Mouse (Mus musculus) cerebellum, adult 11-12 months (tissue): ENCODE data around the gene Atp5s.

ENCODE experiments used
- DNase-seq: peaks from one replicate; pipeline ENCODE4 v3.0.0; 2022

Atp5s gene

DNA sequence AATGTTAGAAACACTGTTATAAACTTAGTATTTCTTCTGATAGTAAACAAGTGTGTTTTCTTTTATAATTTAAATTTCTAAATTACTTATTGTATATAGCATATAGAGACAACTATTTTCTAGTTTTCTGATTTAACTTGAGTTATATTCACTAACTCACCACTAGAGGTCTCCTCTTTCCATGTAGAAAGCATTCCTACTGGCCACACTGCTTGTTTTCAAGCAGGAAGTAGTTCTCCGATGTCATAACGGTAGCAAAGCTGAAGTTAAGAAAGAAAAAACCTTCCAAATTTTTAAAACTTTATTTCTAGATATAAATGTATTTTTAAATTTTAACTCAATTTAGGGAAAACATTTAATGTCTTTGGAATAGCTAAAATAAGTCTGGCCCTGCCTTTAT is 8.8 kb downstream of the Atp5s start:
- no peak for DNase-seq

DNA sequence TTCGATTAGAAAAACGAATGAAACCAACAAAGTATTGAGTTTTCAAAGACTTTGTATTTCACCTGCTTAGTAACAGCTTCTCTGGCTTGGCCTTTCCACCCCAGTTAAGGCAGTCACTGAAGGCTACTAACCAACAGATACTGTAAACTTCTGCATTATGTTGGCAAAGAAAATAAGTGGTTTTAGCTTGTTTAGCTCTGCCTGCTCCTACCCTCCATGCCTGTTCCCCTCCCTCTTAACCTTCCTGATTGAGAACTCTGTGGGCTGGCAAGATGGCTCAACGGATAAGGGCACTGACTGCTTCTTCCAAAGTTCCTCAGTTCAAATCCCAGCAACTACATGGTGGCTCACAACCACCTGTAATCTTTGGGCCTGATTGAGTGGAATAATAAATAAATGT is 9.2 kb downstream of the Atp5s start:
- DNase-seq, result no peak

DNA sequence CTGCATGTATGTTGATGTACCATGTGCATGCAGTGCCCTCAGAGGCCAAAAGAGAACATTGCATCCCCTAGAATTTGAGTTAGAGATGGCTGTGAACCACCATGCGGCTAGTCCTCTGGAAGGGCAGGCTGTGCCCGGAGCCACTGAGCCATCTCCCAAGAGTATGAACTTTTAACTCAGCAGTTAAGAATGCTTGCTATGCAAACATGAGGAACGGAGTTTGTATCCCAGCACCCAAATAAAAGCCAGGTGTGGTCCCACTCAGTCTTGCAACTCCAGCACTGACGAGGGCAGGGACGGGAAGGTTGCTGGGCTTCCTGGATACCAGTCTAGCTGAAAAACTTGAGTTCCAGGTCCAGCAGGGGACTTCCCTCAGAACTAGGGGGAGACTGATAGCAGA is 17.2 kb downstream of the Atp5s start:
- no peak for DNase-seq

DNA sequence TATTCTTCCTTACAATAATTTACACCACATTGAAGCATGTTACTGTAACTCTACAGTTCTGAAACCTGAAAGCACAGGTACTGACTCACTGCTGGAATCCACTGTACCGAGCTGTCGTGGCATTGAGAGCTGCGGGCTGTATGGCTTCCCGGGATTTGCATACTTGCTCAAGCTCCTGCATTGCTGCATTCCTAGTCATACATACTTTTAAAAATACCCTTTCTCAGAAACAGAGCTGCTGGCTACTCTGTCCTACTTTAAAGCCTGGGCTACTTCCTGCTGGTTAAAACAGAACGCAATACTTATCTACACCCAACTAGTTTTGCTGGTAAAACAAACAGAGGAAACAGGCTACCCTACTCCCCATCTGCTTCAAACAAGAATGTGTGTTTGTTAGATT is 19.4 kb downstream of the Atp5s start:
- no peak for DNase-seq

DNA sequence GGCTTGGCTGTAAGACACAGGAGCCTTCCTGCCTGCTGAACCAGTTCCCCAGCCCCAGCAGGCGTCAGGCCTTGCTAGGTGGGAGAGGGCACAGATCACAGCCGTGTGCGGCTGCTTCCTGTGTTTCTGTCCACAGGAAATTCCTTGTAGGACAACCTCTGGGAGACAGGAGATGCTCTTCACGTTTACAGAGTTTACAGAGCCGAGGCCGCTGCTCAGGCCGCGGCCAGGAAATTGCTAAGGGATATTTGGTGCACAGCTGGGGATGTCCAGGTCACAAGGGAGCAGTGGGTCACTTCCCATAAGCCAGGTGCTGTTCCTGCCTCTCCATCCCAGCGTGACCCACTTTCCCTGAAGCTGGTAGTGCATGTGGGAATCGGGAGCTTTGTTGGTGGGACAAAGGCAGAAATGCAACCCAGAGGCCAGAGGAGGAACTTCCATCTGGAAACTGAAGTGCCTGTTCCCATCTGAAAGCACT is 27.2 kb downstream of the Atp5s start:
- DNase-seq, result no peak

DNA sequence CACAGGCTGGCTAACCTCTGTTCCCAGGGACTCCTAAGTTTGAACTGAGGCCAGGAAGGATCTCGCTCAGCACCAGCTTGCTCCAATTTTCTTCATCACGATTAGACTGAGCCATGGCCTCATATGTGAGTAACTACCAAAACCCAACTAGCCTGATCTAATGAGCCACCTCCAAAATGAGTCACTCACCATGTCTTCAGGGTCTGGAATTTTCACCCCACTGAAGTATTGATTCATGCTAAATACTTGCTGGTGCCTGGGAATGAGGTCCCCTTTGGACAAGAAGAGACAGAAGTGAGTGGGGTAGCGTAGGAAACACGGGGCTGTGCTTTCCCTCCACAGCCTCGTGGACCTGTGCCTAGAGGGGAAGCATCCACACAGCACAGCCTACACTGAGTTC is 29.2 kb downstream of the Atp5s start:
- DNase-seq, result no peak

DNA sequence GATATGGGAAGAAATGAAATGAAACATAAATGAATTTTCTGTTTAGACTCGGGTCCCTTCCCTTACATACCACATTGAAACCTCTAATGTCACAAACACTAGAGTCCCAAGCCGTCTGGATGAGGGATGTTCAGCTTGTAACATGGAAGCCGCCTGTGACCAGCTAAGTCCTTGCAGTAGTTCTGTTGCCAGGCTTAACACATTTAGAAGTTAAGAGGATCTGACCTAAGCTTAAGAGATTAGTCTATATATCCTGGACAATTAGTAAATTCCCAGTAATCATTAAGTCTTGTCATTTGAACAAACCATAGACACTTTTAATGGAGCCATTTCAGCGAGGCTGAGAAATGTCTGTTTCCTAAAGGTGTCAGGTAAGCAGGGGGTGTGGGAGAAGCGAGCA is 31.3 kb downstream of the Atp5s start:
- no peak for DNase-seq

DNA sequence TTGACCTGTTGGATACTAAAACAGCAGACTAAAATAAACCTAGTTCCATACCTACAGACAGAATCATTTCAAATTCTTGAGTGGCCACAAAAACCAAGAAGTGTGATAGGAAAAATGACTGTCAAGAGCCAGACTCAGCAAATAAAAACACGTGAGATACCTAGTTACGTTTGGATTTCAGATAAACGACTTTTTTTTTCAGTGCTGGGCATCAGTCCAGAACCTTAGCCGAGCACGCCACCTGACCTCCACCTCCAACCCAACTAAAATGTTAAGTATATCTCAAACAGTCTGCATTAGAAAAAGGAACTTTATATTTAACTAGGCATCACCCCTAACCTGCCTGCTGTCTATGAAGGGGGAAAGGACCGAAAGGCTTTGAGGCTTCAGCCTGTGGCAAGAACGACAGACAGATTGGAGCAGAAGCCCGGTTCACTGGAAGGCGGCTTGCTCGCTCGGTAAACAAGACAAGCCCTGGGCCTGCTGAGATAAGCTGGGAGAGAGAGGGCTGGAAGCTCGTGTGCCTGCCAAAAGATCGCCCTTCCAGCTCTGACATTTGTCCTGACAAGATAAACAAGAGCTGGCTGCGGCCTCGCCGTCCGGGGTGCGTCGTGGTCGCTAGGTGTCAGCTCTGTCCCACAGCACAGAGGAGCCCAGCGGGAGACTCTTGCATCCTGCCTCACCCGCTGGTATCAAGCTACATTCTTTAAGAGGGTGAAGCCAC is 32.8 kb downstream of the Atp5s start:
- peak; percentile 91 for DNase-seq

DNA sequence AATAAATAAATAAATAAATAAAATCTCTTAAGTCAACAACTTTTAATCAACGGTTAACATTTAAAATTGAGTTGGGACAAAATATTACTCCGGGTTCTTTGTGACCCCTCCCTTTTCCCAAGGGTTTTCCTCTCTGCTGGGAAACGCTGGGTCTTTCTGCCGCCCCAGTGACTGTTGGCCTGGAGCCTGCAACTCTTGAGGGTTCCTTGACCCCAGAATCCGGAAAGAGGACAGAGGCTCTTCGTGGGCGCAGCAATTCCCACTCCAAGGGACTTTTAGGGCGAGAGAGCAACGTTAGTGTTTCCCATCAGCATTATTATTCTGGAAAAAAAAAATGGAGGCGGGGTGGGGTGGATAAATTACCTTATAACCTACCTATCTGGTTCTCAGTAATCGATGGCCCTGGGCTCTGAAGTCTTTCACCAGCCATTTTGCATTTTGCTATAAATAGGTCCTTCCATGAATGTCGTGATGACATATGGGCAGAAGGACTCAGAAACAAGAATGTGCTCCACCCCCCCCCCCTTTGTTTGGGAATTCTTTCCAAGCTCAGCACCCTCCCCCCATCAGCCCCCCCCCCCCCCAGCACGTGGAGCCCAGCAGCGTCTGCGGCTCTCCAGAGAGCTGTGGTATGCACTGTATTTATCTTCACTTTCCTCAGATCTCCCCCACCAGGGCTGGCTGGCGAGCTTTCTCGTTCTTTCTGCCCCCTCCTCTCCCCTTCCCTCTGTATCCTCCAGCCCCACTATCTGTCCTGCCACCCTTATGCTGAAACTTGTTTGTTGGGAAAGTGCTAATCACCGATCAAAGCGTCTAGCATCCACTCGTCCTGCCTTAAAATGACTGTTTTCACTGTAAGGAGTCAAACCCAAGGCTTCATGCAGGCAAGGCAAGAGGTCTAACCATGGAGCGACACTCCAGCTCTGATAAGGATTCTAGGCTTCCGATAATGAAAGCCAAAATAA is 33.8 kb downstream of the Atp5s start:
- DNase-seq, result peak; percentile 53

DNA sequence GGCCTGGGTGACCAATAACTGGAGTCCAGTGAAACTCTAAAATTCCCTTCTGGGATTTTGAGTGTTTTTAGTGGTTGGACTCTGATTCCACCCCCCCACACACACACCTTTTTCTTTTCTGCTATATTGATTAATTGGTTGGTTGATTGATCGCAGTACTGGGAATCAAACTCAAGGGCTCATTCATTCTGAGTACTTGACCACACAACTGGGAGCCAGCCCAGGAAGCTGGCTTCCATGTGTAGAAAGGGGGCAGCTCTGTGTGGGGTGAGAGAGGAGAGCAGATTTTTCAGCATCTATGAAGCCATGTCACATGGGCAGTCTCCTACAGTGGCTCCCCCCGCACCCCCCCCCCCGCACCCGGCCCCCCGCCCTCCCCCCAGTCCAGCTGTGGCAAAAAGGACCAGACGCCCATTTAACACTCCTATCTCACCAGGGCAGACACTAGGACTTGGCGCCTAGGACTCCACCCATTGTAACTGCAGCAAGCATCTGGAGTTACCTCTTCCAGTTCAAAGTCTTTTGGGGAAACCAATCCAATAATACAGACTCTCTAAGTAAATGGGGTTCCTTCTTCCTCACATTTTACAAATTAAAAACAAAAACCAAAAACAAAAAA is 34.6 kb downstream of the Atp5s start:
- DNase-seq, result no peak

DNA sequence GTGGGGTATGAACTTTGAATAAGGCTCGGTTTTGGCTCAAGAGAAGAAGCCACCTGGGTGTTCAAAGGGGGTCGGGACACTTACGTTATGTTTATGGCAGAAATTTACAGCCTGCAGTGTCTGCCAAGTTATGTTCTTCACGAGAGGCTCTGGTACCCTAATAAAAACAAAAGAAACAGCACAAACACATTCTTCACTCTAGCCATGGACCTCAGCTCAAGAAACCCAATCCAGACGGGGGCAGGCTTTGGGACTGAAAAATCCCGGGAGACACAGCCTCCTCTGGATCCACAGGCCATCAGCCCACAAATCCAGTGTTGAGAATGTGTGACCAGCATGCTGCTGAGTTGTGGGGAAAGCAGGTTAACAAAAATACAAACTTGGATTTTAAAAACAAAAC is 35.3 kb downstream of the Atp5s start:
- DNase-seq, result no peak

DNA sequence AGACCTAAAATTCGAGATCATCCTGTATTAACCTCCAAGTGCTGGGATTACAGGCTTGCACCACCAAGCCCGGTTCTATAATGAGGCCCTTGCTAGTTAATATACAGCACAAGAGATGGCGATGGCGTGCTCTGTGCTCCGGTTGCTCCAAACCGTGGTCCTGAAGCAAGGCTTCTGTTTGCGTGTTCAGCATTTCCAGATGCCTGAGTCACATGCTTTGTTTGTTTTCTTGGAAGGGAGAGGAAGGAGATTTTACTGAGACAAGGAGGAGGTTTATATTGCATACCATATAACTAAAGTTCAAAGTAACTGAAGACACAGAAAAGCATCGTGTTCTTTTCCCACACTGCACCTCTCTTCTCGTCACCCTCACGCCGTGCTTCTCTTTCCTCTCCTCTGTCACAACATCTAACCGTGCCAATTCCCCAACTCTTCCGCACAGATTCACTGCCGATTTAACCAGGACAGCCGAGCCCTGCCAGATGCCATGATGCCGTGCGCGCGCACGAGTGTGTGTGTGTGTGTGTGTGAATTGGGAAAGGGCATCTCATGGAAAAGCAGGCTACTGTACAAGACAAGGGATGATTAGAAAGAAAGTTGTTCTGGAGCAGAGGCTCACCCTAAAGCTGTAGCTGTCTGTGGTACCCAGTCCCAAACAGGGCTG is 36.1 kb downstream of the Atp5s start:
- no peak for DNase-seq

DNA sequence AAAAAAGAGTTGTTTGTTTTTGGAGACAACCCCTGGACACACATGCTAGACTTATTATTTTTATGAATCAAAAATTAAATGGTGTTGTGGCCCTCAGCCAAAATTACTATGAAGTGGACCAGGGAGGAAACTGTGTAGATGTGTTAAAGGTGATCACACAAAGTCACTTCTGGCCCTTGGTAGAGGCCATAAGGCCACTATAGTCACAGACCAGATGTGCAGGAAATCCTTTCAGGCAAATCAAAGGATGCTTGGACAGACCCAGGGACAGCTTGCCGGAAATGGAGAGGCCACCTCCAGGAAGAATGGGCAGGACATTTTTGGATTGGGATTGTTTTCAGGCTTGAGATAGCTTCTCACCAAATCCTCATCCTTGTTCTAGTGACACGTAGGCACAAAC is 36.9 kb downstream of the Atp5s start:
- no peak for DNase-seq

DNA sequence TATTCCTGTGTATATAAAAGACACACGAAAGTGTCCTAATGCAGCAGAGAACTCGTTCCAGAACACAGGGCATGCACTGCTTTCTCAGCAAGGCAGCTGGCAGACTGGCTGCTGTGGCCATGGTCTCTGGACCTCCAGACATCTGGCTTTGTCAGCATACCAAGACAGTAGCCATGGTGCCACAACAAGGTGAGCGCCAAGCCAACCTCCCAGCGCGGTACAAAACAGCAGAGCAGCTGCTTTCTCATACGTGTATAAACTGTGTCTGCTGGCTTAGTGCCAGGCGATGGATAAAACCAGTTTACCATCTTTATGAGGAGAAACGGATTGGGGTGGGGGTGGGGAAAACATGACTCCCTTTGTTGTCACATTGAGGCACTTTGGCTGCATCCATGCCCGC is 40.8 kb downstream of the Atp5s start:
- DNase-seq, result no peak

DNA sequence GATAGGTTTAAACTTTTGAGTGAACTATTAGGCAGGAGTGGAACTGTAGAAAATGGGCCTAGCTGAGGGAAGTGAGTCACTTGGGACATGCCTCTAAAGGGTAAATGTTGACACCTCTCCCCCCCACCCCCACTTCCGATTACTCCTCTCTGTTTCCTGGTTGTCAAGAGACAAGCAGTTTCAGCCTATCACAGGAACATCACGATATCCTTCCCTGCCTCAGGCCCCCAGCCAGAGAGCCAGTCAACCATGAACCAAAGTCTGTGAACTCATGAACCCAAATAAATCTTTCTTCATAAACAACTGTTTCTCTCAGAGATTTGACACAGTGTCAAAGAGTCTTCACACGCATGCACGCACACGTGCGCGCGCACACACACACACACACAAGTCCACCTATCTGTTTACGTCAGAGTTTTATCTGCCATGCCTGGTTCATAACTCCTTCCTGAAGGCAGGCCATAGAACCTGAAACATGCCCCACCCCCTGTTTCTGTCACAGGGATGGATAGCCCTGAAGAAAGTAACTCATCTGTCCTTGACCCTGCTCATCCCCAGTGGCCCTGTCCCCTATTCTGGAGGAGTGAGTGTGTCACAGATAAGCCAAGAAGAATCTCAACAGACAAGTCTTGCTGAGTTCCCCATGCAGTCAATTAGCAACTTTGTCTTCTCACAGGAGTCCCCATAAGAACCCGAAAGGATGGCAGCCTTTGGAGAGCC is 41.6 kb downstream of the Atp5s start:
- no peak for DNase-seq

DNA sequence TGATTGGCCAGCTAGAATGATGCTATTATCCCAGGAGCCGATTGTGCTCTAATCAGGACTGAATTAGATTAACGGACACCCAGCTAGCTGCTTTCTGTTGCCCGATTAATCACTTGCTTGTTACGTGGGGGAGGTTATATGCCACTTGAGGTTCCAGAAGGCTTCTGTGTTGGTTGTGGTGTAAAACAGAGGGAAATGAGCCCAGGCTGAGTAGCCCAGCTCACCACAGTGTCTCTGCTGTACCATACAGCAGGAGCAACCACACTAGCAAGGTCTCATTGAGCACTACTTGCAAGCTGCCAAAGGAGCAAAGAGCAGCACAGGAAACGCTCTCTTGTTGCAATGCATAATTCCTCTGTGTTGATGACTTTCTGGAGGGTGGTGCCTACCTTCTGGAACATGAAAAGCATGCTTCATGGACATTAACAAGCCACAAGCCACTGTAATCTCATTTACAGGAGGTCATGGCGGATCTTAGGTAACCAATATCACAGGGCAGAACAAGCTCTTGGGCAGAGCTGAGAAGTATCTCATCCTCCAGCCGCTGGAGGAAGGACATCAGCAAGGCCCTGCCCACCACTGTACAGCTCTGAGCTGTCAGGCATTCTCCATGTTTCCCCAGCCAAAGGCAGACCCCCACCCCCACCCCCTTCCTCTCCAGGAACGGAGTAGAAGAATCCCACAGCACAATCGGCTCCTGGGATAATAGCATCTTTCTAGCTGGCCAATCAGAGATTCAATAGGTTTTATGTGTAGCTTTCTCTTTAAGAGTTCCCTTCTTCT is 42.9 kb downstream of the Atp5s start:
- DNase-seq, result no peak

DNA sequence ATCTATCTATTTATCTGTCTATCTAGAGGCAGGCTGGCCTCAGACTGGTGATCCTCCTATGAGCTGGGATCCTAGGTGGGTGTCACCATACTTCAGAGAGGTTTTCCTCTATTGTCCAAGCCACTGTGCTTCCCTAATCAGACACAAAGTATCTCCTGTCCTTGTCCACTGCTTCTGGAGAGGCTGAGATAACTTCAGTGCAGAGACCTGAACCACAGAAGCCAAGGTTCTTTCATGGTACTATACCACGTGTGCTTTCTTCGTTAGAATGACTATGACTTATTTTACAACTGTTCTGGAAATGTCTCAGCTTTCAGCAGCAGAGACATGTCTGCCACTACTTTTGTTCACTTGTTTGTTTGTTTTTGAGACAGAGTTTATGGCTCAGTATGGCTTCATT is 44.1 kb downstream of the Atp5s start:
- no peak for DNase-seq

DNA sequence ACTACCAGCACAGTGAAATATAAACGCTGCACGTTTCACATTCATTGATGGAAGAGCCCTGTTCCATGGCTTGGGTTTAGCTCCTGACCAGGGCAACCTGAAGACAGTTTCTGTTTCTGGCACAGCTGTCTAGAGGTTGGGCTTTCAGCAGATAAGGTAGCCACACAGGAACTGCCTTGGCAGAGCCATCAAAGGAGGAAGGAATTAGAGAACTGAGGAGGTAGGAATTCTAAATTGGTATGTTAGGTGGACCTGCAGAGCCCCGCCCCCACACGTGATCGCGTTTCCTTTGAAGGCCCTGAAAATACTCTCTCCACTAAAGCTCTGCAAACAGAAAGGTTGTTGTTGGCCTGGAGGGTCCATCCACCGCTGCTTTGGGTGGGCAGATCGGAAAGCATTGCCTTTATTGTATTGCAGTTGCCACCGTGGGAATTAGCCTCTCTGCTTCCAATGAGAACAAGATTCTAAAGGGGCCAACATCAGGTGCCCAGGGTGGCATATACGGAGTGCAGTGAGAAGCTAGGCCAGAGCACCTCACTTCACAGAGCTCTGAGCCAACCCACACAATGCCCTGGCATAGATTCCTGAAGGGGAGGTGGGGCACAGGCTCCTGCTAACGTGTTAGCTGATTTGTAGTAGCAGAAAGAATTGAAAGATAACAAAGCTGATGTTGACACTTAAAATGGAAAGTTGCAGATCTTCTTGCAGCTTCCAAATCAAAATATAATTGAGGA is 52.0 kb downstream of the Atp5s start:
- DNase-seq, result no peak

DNA sequence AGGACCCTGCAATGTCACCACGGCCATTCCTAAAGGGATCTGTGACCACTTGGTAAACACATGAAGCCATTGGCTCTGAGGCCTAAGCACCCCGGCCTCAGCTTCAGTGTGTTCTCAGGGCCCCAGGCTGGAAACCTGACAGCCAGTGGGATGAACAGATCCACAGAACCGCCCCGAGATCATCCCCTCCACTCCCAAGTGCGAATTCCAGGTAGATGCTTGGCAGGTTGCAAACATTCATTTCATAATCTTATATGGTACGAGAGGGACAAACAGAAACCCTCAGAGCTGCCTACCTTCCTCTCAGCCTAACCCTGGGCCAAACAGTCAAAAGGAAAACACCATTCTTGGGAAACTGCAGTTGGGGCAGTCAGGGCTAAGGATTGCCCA is 52.6 kb downstream of the Atp5s start:
- no peak for DNase-seq

DNA sequence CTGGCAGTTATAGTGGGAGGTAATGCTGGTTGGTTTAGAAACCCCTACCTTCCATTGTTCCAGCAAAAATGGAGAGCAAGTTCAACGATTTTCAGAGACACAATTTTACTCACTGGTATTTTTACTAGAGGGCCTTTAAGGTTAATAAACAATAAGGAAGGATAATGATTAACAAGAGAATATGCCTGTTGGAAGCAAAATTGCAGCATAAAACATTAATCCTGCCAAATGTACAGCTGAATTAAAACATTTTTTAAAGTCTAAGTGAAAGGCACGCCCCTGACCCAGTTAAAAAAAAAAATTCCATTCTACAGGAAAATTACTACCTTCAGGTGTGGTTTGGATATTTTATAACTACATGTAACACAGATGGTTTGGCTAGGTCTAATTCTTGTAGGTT is 53.2 kb downstream of the Atp5s start:
- DNase-seq, result no peak

DNA sequence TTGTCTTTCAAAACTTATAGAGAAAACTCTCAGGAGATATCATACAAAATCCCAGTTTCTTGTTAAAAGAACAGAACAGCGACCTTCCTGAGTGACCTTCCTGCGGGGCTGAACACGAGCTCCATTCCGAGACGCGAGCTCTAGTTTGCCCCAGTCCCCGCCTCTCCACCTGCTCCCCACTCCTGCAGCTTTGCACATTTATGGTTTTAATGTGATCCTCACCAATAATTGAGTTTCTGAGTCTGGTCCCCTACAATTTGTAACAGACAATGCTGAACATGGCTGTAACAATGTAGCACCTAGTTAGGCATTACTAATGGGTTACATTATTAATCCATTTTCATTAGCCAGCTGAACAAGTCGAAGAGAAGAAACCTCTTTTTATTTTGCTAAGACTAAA is 56.7 kb downstream of the Atp5s start:
- DNase-seq, result no peak
